Mouse (Mus musculus) small intestine, adult 2 months (tissue): ENCODE data around the gene Cdh1.

Experiments
- CTCF ChIP-seq: fragments of 200-500 bp; IDR thresholded peaks from 2 replicates; pipeline ENCODE4 v1.5.1; 2012; ENCODE audit warnings: low read depth, mild to moderate bottlenecking, control low read depth, inconsistent platforms, low read length, moderate library complexity, mixed read lengths; ENCODE audit not compliant: insufficient replicate concordance, insufficient read length; ENCODE audit errors: extremely low read depth
- POLR2A ChIP-seq: fragments of 200-500 bp; IDR thresholded peaks from 2 replicates; pipeline ENCODE4 v1.6.1; 2012; ENCODE audit warnings: low read depth, mild to moderate bottlenecking, control low read depth, inconsistent platforms, low read length, moderate library complexity

DNA sequence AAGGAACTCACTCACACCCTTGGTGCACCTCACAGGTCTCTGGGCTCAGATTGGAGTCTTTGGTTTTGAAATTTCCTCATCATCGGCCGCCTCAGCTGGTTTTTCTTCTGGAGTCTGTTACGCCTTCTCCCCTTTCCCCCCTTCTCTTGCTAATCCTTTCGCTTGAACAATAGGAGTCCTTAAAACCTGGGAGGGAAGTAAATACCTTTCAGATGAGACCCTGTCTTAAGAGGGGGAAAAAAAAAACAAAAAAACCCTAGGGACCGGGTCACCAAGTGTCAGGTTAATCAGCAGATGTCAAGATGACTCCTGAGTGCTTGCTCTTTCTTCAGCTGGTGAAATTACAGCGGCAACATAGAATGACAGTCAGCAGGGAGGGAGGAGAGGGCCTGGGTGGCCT, 14.0 kb downstream of the Cdh1 start:
- TF ChIP-seq CTCF (no peak), POLR2A (no peak)
